Mouse (Mus musculus) forebrain, postnatal 0 days (tissue): ENCODE measurements around the gene Apobec2. TPM values are rescaled to one million over a fixed set of nuclear protein-coding genes. Genes with fewer than 3 reads are reported as not detected.

Experiments used
- ATAC-seq: fragments of 200-750 bp; cut with Nextera tagmentation; 2 replicates; pipeline ENCODE4 v1.8.0; 2017; ENCODE audit warnings: mild to moderate bottlenecking, moderate library complexity
- DNase-seq: peaks from one replicate; pipeline ENCODE4 v3.0.0-alpha.2; 2015
- H3K27ac ChIP-seq: fragments of 300-500 bp; sonication (generic); 2 replicates; pipeline ENCODE4 v1.5.1; 2014; ENCODE audit warnings: low read depth, mild to moderate bottlenecking, antibody characterized with exemption, low read length, moderate library complexity, mixed read lengths
- H3K27me3 ChIP-seq: fragments of 300-500 bp; sonication (generic); 2 replicates; pipeline ENCODE4 v1.6.1; 2014; ENCODE audit warnings: mild to moderate bottlenecking, low read length, mixed read lengths; ENCODE audit not compliant: insufficient read depth
- H3K36me3 ChIP-seq: fragments of 300-500 bp; sonication (generic); 2 replicates; pipeline ENCODE4 v1.6.1; 2014; ENCODE audit warnings: mild to moderate bottlenecking, moderate library complexity; ENCODE audit not compliant: insufficient read depth
- H3K4me1 ChIP-seq: fragments of 300-500 bp; sonication (generic); 2 replicates; pipeline ENCODE4 v1.6.1; 2014; ENCODE audit warnings: antibody characterized with exemption; ENCODE audit not compliant: insufficient read depth
- H3K4me2 ChIP-seq: fragments of 300-500 bp; sonication (generic); 2 replicates; pipeline ENCODE4 v1.6.1; 2014; ENCODE audit warnings: low read depth, mild to moderate bottlenecking, moderate library complexity
- H3K4me3 ChIP-seq: fragments of 300-500 bp; sonication (generic); 2 replicates; pipeline ENCODE4 v1.5.1; 2014; ENCODE audit warnings: low read depth, low read length, mixed read lengths
- H3K9ac ChIP-seq: fragments of 300-500 bp; sonication (generic); 2 replicates; pipeline ENCODE4 v1.6.1; 2014; ENCODE audit warnings: mild to moderate bottlenecking
- H3K9me3 ChIP-seq: fragments of 300-500 bp; sonication (generic); 2 replicates; pipeline ENCODE4 v1.6.1; 2016; ENCODE audit warnings: low read length
- CTCF ChIP-seq: sonication (generic); IDR thresholded peaks from 2 replicates; pipeline ENCODE4 v1.5.1; 2016; ENCODE audit warnings: antibody characterized with exemption, control low read depth, low read depth
- WGBS: fragments of 180-500 bp; shearing (Covaris S2); extraction: QIAGEN DNeasy Blood & Tissue Kit; methylation state at CpG from one replicate; pipeline ENCODE4 v1.1.7; 2014; 5-methylcytosine and 5-hydroxymethylcytosine counted together
- polyA plus RNA-seq: library from polyadenylated mRNA; unstranded; fragments of >200 nt; fragmentation: Nextera tagmentation; extraction: Ambion mirVana; gene quantifications from 2 replicates; pipeline ENCODE4 v1.2.1, GENCODE M21; 2015
- total RNA-seq: library from RNA; depleted of rRNA; stranded (reverse); fragments of >200 nt; gene quantifications from 2 replicates; pipeline ENCODE4 v1.2.3, GENCODE M21; 2014

Gene Apobec2
- total and polyA plus RNA-seq, 2 experiments from 2014 or later, result 0.43 to 0.50 TPM

- 93% methylated on average over 6 of the region's 6 CpGs for WGBS
- Histone ChIP-seq H3K4me1 (no peaks in the 10 kb centered on the region), H3K4me2 (no peak overlapping the region), H3K4me3 (no peak overlapping the region), H3K27me3 (no peaks in the 10 kb centered on the region), H3K36me3 (peaks cover 12% of the 10 kb centered on the region), H3K9me3 (no peaks in the 10 kb centered on the region), H3K9ac (no peak overlapping the region), H3K27ac (no peak overlapping the region)
- no peak for TF ChIP-seq CTCF
- ATAC-seq (no peak), DNase-seq (no peak)
These were observed 15.2 kb downstream of the Apobec2 start for GRCm38 (mm10) chr17:48417521-48417920.

- Histone ChIP-seq H3K9ac (no peak overlapping the region), H3K4me2 (no peak overlapping the region), H3K4me3 (no peak overlapping the region), H3K27me3 (no peaks in the 10 kb centered on the region), H3K4me1 (no peaks in the 10 kb centered on the region), H3K9me3 (no peaks in the 10 kb centered on the region), H3K36me3 (peaks cover 12% of the 10 kb centered on the region), H3K27ac (no peak overlapping the region)
- 89% methylated on average over 14 of the region's 14 CpGs for WGBS
- ATAC-seq (peak; percentile 89), DNase-seq (peak; percentile 88)
- TF ChIP-seq CTCF, result peak; percentile 78
These were observed 16.1 kb downstream of the Apobec2 start for GRCm38 (mm10) chr17:48416425-48417195.

GRCm38 (mm10) chr17:48416011-48416410 lies 16.7 kb downstream of the Apobec2 start:
- no peak for TF ChIP-seq CTCF
- Histone ChIP-seq H3K27me3 (no peaks in the 10 kb centered on the region), H3K9me3 (no peaks in the 10 kb centered on the region), H3K9ac (no peak overlapping the region), H3K4me1 (0 out of 2 replicates have a peak, but pooled peaks cover 5% of the 10 kb centered on the region), H3K36me3 (peaks cover 12% of the 10 kb centered on the region), H3K4me3 (no peak overlapping the region), H3K4me2 (no peak overlapping the region), H3K27ac (no peak overlapping the region)
- no peak for ATAC-seq
- WGBS, result 78% methylated on average over 7 of the region's 7 CpGs
- no peak for DNase-seq

- Histone ChIP-seq H3K4me2 (peak overlapping the region; percentile 72), H3K9me3 (no peaks in the 10 kb centered on the region), H3K27ac (peak overlapping the region; percentile 94; the same call in 1 of the 2 replicates), H3K4me3 (peak overlapping the region; percentile 58), H3K36me3 (peaks cover 9% of the 10 kb centered on the region), H3K9ac (0 out of 2 replicates have a peak overlapping the region, but pooled peaks have one; percentile 67), H3K27me3 (no peaks in the 10 kb centered on the region), H3K4me1 (0 out of 2 replicates have a peak, but pooled peaks cover 16% of the 10 kb centered on the region)
- DNase-seq, result no peak
- no peak for TF ChIP-seq CTCF
- WGBS, result 36% methylated on average over 8 of the region's 8 CpGs
- ATAC-seq, result no peak
These were observed 21.5 kb downstream of the Apobec2 start for GRCm38 (mm10) chr17:48411241-48411640.

GRCm38 (mm10) chr17:48410299-48410785 lies 22.4 kb downstream of the Apobec2 start:
- Histone ChIP-seq H3K27ac (peak overlapping the region; percentile 94), H3K4me3 (peak overlapping the region; percentile 58), H3K4me1 (0 out of 2 replicates have a peak, but pooled peaks cover 16% of the 10 kb centered on the region), H3K9ac (peak overlapping the region; percentile 67), H3K27me3 (no peaks in the 10 kb centered on the region), H3K9me3 (no peaks in the 10 kb centered on the region), H3K4me2 (peak overlapping the region; percentile 72), H3K36me3 (peaks cover 4% of the 10 kb centered on the region)
- TF ChIP-seq CTCF, result no peak
- 2% methylated on average over 13 of the region's 13 CpGs for WGBS
- ATAC-seq (peak; percentile 0; the same call in 1 of the 2 replicates), DNase-seq (no peak)

- peak within 1 kb of the TSS; percentile 99 for H3K27ac ChIP-seq
- DNase-seq (peak; percentile 100), ATAC-seq (peak; percentile 94)
- peak within 1 kb of the TSS; percentile 98 for H3K9ac ChIP-seq
- peak within 1 kb of the TSS; percentile 77 for H3K4me3 ChIP-seq
- no peaks in the 10 kb centered on the region for H3K9me3 ChIP-seq
- 3% methylated on average over 84 of the region's 84 CpGs for WGBS
- H3K4me2 ChIP-seq, result peak within 1 kb of the TSS; percentile 81
- peak; percentile 24; the same call in 1 of the 2 replicates for TF ChIP-seq CTCF
- no peaks in the 10 kb centered on the region for H3K36me3 ChIP-seq
- no peaks in the 10 kb centered on the region for H3K27me3 ChIP-seq
- H3K4me1 ChIP-seq, result 0 out of 2 replicates have a peak, but pooled peaks cover 16% of the 10 kb centered on the region
These were observed 23.1 kb downstream of the Apobec2 start, which contains the start of the genes Nfya and Oard1 for GRCm38 (mm10) chr17:48409380-48410298. Gene Nfya (minus strand): TSS chr17:48409906. Gene Oard1 (plus strand): TSS chr17:48410014.
